Mouse (Mus musculus): Measurements from ENCODE around the gene AA467197.

GRCm38 (mm10) chr2:122638673-122639072, 1.9 kb downstream of the AA467197 start:
- TF ChIP-seq CTCF (IDR thresholded peaks at IDR 0.05; ENCODE audit: insufficient read depth, low read length) (no peak), POLR2A (IDR thresholded peaks at IDR 0.05; ENCODE audit: borderline replicate concordance, extremely low read depth, low read depth, low read length) (no peak)
